Mouse (Mus musculus) heart, embryonic 14.5 days (tissue): ENCODE data around the gene Clcn2. TPM values are rescaled to one million over a fixed set of nuclear protein-coding genes. Genes with fewer than 3 reads are reported as not detected.

Source experiments
- ATAC-seq: fragments of 200-750 bp; cut with Nextera tagmentation; 2 replicates; pipeline ENCODE4 v1.8.0; 2017; ENCODE audit warnings: low read depth, moderate TSS enrichment; ENCODE audit not compliant: insufficient number of reproducible peaks, insufficient read depth, low FRiP score
- H3K27ac ChIP-seq, 2 experiments: fragments of 200-500 bp in 1 of 2; fragments of 300-500 bp in 1 of 2; sonication (generic) in 1 of 2; replicated peaks in 1 of 2; 2 replicates each; pipeline ENCODE4 v1.5.1; 2012 to 2014; ENCODE audit warnings: low read depth in 2 of 2, low read length in 2 of 2, control low read depth in 1 of 2, mild to moderate bottlenecking in 1 of 2, mixed read lengths in 1 of 2; ENCODE audit not compliant: control insufficient read depth in 1 of 2, insufficient read depth in 1 of 2
- H3K27me3 ChIP-seq: fragments of 300-500 bp; sonication (generic); 2 replicates; pipeline ENCODE4 v1.6.1; 2014; ENCODE audit warnings: mild to moderate bottlenecking, low read length, control low read depth; ENCODE audit not compliant: control insufficient read depth, insufficient read depth
- H3K36me3 ChIP-seq: fragments of 300-500 bp; sonication (generic); 2 replicates; pipeline ENCODE4 v1.6.1; 2014; ENCODE audit warnings: mild to moderate bottlenecking, control low read depth, low read length, mixed read lengths; ENCODE audit not compliant: control insufficient read depth, insufficient read depth
- H3K4me1 ChIP-seq, 2 experiments: fragments of 200-500 bp in 1 of 2; fragments of 300-500 bp in 1 of 2; sonication (generic) in 1 of 2; 2 replicates each; pipeline ENCODE4 v1.6.1; 2012 to 2014; ENCODE audit warnings: low read length in 2 of 2, control low read depth in 1 of 2, mixed read lengths in 1 of 2; ENCODE audit not compliant: control insufficient read depth in 2 of 2, insufficient read depth in 2 of 2
- H3K4me2 ChIP-seq: fragments of 300-500 bp; sonication (generic); 2 replicates; pipeline ENCODE4 v1.6.1; 2014; ENCODE audit warnings: mild to moderate bottlenecking, low read length
- H3K4me3 ChIP-seq, 2 experiments: fragments of 200-500 bp in 1 of 2; fragments of 300-500 bp in 1 of 2; sonication (generic) in 1 of 2; 2 replicates each; pipeline ENCODE4 v1.5.1; 2012 to 2014; ENCODE audit warnings: low read length in 2 of 2, mild to moderate bottlenecking in 2 of 2, control low read depth in 1 of 2, low read depth in 1 of 2, moderate library complexity in 1 of 2; ENCODE audit not compliant: control insufficient read depth in 1 of 2, insufficient read depth in 1 of 2
- H3K9ac ChIP-seq: fragments of 300-500 bp; sonication (generic); 2 replicates; pipeline ENCODE4 v1.6.1; 2014; ENCODE audit warnings: mild to moderate bottlenecking, low read length
- H3K9me3 ChIP-seq: fragments of 300-500 bp; sonication (generic); 2 replicates; pipeline ENCODE4 v1.6.1; 2016; ENCODE audit warnings: low read length, control low read depth; ENCODE audit not compliant: control insufficient read depth
- WGBS: fragments of 180-500 bp; shearing (Covaris S2); extraction: QIAGEN DNeasy Blood & Tissue Kit; methylation state at CpG from one replicate; pipeline ENCODE4 v1.1.7; 2014; 5-methylcytosine and 5-hydroxymethylcytosine counted together
- polyA plus RNA-seq: library from polyadenylated mRNA; unstranded; fragments of >200 nt; fragmentation: Nextera tagmentation; extraction: Ambion mirVana; gene quantifications from 2 replicates; pipeline ENCODE4 v1.2.1, GENCODE M21; 2014

Gene Clcn2
- polyA plus RNA-seq, 1 experiment from 2014 or later: 5.1 TPM

DNA sequence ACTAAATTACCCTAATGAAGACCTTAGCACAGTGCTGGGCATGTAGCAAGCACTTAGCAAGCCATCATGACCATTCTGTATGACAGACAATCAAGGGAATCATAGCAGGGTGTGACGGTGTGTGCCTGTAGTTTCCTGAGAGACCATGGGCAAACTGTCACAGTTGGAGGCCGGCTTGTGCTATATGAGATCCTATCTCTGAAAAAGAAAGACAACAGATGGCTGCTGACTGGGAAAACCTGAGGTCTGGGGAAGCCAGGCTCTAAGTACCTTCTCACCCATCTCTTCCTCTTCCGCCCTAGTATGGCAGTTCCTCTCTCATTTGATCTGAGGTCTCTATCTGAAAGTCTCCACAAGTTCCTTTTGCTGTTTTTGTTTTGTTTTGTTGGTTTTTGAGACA lies 11.8 kb downstream of the Clcn2 start:
- Histone ChIP-seq H3K9me3 (no peaks in the 10 kb centered on the region), H3K36me3 (peaks cover 20% of the 10 kb centered on the region; the same call in 1 of the 2 replicates), H3K27ac (no peak overlapping the region), H3K4me3 (no peak overlapping the region), H3K4me1 (peaks cover 13 to 16% of the 10 kb centered on the region in 2 experiments), H3K4me2 (no peak overlapping the region), H3K27me3 (no peaks in the 10 kb centered on the region), H3K9ac (no peak overlapping the region)
- 64% methylated on average over 3 of the region's 3 CpGs for WGBS
- no peak for ATAC-seq

DNA sequence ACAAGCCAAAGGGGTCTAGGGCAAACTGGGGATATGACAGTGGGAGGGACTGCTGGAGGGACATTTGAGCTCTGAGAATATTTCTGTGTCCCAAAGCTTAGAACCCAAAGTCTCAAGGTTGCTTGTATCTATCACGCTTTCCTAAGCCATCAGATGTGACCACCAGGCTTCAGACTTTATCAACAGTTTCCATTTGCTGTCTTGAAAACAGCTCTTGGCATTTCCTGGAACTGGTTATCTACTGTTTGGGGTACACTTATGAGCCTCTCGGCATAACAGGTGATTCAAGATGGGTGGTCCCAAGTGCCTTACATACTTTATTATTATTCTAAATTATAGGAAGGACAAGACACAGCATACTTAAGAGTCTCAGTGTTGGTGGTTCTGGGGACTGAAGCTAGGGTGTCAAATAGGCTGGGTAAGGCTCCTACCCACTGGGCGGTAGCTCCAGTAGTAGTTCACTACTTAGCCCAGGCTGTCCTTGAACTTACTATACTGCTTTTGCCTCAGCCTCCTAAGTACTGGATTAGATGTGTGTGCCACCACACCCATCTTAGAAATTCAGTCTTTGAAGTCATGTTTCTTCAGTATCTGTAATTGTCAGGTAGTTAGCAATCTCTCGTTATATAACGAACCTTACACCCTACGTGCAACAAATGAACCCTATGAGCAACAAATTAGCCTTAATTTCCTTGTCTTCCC lies 13.7 kb downstream of the Clcn2 start:
- 88% methylated on average over 6 of the region's 6 CpGs for WGBS
- peaks cover 26% of the 10 kb centered on the region for H3K36me3 ChIP-seq
- no peaks in the 10 kb centered on the region for H3K27me3 ChIP-seq
- no peak for ATAC-seq
- H3K27ac ChIP-seq: no peak overlapping the region
- H3K9me3 ChIP-seq: no peaks in the 10 kb centered on the region
- H3K4me2 ChIP-seq: no peak overlapping the region
- peaks cover 13 to 16% of the 10 kb centered on the region in 2 experiments for H3K4me1 ChIP-seq
- no peak overlapping the region for H3K9ac ChIP-seq
- no peak overlapping the region for H3K4me3 ChIP-seq

DNA sequence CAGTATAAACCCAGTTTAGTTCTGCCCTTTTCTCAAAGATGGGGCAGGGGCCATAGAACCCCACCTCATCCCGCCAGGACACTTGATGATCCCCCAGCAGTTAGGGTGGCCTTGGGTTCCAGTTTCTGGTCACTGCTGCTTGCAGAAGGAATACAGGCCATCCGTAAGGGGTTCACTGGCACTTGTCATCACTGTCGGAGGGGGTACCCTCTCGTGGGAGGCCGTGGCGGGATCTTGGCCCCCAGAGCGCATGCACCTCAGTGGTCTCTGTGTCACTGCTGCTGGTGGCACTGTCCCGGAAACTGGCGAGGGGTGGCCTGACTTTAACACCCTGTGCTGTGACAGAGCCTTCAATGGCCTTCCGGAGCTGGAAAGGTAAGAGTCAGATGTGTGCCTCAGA lies 14.5 kb downstream of the Clcn2 start:
- no peak overlapping the region for H3K9ac ChIP-seq
- H3K9me3 ChIP-seq: no peaks in the 10 kb centered on the region
- no peak overlapping the region for H3K4me3 ChIP-seq
- no peaks in the 10 kb centered on the region for H3K27me3 ChIP-seq
- peaks cover 24% of the 10 kb centered on the region for H3K36me3 ChIP-seq
- no peak overlapping the region for H3K4me2 ChIP-seq
- ATAC-seq: no peak
- H3K27ac ChIP-seq: no peak overlapping the region
- WGBS: 90% methylated on average over 10 of the region's 10 CpGs
- H3K4me1 ChIP-seq: peaks cover 13 to 16% of the 10 kb centered on the region in 2 experiments

DNA sequence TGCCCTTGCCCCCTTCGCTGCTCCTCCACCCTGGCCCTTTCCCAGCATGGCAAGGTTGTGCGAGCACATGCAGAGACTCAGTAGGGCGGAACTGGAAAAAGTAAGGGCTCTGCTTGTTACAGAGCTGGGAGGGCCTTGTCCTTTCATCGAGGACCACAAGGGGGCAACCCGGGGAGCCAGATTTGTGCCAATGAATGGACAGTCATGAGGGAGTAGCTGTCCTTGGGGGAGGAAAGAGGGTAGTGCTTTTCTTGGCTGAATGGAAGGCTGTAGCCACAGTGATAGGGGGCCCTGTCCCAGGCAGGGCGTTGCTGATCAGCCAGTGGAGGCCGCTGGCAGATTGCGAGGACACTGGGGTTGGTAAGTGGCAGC lies 15.0 kb downstream of the Clcn2 start:
- peaks cover 13 to 16% of the 10 kb centered on the region in 2 experiments for H3K4me1 ChIP-seq
- peak overlapping the region; percentile 2 to 16; a peak in 2 of 4 replicates for H3K27ac ChIP-seq
- H3K9ac ChIP-seq: peak overlapping the region; percentile 59
- H3K4me3 ChIP-seq: no peak overlapping the region
- H3K9me3 ChIP-seq: no peaks in the 10 kb centered on the region
- H3K4me2 ChIP-seq: peak overlapping the region; percentile 6; the same call in 1 of the 2 replicates
- 5% methylated on average over 8 of the region's 8 CpGs for WGBS
- no peaks in the 10 kb centered on the region for H3K27me3 ChIP-seq
- H3K36me3 ChIP-seq: peaks cover 22% of the 10 kb centered on the region
- peak; percentile 65 for ATAC-seq

DNA sequence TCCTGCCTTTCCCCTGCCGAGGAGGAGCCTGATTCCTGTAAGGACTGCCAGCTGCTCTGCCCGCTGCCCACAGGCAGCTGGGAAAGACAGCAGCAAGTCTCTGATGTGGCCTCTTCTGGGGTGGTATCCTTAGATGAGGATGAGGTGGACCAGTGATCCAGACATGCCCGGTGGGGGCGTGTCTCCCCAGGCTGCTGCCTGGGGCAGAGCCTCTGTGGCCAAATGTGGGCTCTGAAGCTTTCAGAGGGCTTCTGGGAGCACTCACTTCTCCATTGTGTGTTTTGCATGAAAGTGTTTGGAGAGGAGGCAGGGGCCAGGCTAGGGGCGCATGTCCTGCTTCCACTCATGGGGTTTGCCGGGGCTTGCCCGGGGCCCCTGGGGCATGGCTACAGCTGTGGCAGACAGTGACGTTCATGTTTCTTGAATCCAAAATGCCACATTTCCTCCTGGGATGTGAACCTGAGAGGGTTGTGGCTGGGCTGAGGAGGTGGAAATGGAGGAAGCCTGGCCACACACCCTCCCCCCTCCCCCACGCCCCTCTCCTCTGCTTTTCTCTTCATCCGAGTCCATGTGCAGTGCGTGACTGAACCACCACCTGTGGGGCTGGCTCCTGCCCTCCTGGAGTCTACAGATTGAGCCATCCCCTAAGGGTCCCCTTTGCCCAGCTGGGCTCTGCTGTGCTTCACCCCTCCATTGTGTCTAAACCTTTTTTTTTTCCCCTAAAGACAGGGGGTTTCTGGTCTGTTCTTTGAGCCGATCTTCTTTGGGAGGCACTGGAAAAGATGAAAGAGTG lies 15.6 kb downstream of the Clcn2 start:
- Histone ChIP-seq H3K9ac (peak overlapping the region; percentile 59), H3K36me3 (peaks cover 20% of the 10 kb centered on the region), H3K4me3 (no peak overlapping the region), H3K9me3 (no peaks in the 10 kb centered on the region), H3K27ac (peak overlapping the region; percentile 2 to 16; a peak in 1 of 4 replicates), H3K4me2 (peak overlapping the region; percentile 6; the same call in 1 of the 2 replicates), H3K4me1 (peaks cover 13 to 16% of the 10 kb centered on the region in 2 experiments), H3K27me3 (no peaks in the 10 kb centered on the region)
- 49% methylated on average over 12 of the region's 12 CpGs for WGBS
- ATAC-seq: no peak

DNA sequence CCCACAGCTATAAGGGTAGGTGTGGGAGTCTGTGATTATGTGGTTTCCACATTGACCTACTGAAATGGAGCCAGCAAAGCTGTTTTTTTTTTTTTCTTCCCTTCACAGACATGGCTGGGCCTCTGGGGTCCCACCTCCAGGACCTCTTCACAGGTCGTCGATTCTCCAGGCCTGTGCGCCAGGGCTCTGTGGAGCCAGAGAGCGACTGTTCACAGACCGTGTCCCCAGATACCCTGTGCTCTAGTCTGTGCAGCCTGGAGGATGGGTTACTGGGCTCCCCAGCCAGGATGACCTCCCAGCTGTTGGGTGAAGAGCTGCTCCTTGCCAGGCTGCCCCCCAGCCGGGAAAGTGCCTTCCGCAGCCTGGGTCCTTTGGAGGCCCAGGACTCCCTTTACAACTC lies 16.2 kb downstream of the Clcn2 start:
- no peak overlapping the region for H3K27ac ChIP-seq
- H3K9ac ChIP-seq: no peak overlapping the region
- H3K36me3 ChIP-seq: peaks cover 19% of the 10 kb centered on the region
- 58% methylated on average over 7 of the region's 7 CpGs for WGBS
- ATAC-seq: no peak
- H3K4me2 ChIP-seq: no peak overlapping the region
- peaks cover 13 to 17% of the 10 kb centered on the region in 2 experiments for H3K4me1 ChIP-seq
- H3K27me3 ChIP-seq: no peaks in the 10 kb centered on the region
- H3K9me3 ChIP-seq: no peaks in the 10 kb centered on the region
- H3K4me3 ChIP-seq: no peak overlapping the region

DNA sequence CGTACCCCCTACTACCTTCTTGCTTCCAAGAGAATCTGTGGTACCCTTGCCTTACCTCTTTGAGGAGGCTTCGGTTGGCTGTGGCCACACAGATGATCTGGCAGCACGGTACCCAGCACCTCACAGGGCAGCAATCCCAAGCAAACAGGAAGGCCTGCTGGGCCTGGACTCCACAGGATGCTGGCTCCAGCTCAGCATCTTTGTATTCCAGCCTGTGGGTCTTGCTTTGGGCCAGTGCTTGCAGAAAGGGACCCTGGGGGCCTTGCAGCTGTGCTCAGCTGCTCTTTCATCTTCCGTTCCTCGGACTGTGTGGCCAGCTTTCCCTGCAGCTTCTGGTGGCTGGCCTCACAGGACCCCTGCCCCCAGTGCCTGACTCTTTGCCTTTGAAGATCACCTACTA lies 17.5 kb downstream of the Clcn2 start:
- H3K9ac ChIP-seq: no peak overlapping the region
- H3K4me3 ChIP-seq: no peak overlapping the region
- H3K36me3 ChIP-seq: peaks cover 19% of the 10 kb centered on the region
- H3K27ac ChIP-seq: no peak overlapping the region
- H3K27me3 ChIP-seq: no peaks in the 10 kb centered on the region
- ATAC-seq: no peak
- no peaks in the 10 kb centered on the region for H3K9me3 ChIP-seq
- H3K4me1 ChIP-seq: peaks cover 20 to 24% of the 10 kb centered on the region in 2 experiments
- 52% methylated on average over 5 of the region's 5 CpGs for WGBS
- no peak overlapping the region for H3K4me2 ChIP-seq
